Mouse (Mus musculus): ENCODE data around the gene 2010109A12Rik.

- no peak for TF ChIP-seq EP300 (IDR thresholded peaks at IDR 0.05; ENCODE audit: low read depth)
- TF ChIP-seq CTCF (IDR thresholded peaks at IDR 0.05; ENCODE audit: low read depth): no peak
These were observed 33.8 kb upstream of the 2010109A12Rik start for GRCm38 (mm10) chr5:93172536-93172935.

Data from heart, postnatal 0 days (tissue).